Mouse (Mus musculus): Measurements from ENCODE around the gene Sgsh. TPM values are rescaled to one million over a fixed set of nuclear protein-coding genes. Genes with fewer than 3 reads are reported as not detected.

Gene Sgsh
- polyA plus RNA-seq, 1 experiment from 2014 or later = 6.7 TPM

DNA sequence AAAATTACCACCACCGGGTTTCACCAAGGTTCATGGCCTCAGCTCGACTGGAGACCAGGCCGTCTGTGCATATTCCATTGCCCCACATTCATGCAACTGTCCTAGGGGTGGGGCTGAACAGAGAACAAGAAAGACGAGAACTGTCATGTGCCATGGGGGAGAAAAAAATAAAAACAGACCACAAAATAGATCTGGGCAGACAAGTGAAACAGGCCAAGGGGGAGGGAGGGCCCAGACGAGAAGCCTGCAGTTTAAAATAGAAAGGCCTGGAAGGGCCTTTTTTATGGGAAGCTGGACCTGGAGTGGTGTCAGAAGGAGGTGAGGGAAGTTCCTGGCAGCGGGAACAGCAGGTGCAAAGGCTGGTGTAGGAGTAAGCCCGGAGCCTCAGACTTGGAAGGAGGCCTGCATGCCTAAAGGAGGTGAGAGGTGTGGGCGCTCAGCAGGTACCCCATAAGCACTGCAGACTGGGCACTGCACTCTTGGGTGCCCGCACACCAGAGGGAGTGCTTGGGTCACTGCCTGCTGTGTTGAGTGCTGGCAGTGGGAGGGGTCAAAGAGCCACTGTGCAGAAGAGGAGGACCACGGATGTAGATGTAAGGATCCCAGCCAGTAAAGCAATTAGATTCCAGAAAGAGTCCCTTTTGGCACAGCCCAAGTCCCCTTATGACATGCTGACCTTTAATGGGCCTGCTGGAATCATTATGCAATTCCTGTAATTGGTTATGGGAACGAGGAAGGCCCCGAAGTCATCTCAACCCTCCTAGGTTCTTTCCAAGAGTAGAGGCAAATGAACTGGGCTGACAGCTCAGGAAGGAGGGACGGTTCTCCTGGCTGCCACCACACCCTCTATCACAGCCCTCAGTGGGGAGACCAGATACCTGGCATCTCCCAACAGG is 48.3 kb downstream of the Sgsh start:
- Histone ChIP-seq H3K4me2 (ENCODE audit: low read depth) (no peak overlapping the region), H3K4me3 (ENCODE audit: low read depth, low read length) (no peak overlapping the region), H3K27me3 (ENCODE audit: control insufficient read depth, insufficient read depth, low read length) (no peaks in the 10 kb centered on the region), H3K4me1 (ENCODE audit: control insufficient read depth, insufficient read depth, low read length) (0 out of 2 replicates have a peak, but pooled peaks cover 3% of the 10 kb centered on the region), H3K27ac (ENCODE audit: low read depth, low read length) (no peak overlapping the region), H3K36me3 (ENCODE audit: control insufficient read depth, insufficient read depth, low read length) (no peaks in the 10 kb centered on the region), H3K9ac (ENCODE audit: low read length) (no peak overlapping the region), H3K9me3 (ENCODE audit: control insufficient read depth, low read length) (no peaks in the 10 kb centered on the region)
- ATAC-seq (ENCODE audit: insufficient read depth, low FRiP score, low TSS enrichment) (no peak), DNase-seq (ENCODE audit: low spot score) (no peak)
- WGBS = 61% methylated on average over 13 of the region's 13 CpGs

DNA sequence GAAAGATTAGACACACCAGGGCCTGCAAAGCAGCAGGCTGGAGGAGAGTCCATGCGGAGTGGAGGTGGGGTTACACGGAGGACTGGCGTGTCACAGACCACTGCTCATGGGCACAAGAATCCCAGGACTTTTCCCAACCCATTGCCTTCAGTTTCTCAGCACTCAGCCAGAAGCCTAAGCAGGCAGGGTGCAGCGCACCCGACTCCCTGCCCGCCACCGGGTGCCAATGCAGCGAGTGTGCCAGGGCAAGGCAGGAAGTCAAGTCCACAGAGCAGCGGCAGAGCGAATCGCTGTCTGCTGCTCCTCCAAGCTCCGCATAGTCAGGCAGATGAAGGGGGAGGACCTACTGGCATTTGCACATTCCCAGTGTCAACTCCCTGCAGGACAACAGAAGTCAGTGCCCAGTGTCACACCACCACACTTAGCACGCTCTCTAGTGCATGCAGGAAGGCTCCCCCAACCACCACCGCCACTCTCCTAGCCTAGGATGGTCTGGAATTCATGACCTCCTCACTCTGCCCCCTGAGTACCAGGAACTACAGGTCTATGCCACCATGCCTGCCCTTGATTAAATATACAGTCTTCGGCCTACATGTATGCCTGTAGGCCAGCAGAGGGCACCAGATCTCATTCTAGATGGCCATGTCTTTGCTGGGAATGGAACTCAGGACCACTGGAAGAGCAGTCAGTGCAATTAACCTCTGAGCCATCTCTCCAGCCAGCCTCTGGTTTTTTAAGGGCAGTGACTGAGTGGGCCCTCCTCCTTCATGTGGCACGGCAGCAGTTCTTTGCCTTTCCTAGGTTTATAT is 50.2 kb downstream of the Sgsh start:
- H3K27me3 ChIP-seq (ENCODE audit: control insufficient read depth, insufficient read depth, low read length) = no peaks in the 10 kb centered on the region
- H3K36me3 ChIP-seq (ENCODE audit: control insufficient read depth, insufficient read depth, low read length) = no peaks in the 10 kb centered on the region
- H3K27ac ChIP-seq (ENCODE audit: low read depth, low read length) = no peak overlapping the region
- no peak overlapping the region for H3K4me2 ChIP-seq (ENCODE audit: low read depth)
- no peak overlapping the region for H3K4me3 ChIP-seq (ENCODE audit: low read depth, low read length)
- ATAC-seq (ENCODE audit: insufficient read depth, low FRiP score, low TSS enrichment) (no peak), DNase-seq (ENCODE audit: low spot score) (peak; percentile 67)
- H3K4me1 ChIP-seq (ENCODE audit: control insufficient read depth, insufficient read depth, low read length) = 0 out of 2 replicates have a peak, but pooled peaks cover 3% of the 10 kb centered on the region
- WGBS = 38% methylated on average over 16 of the region's 16 CpGs
- H3K9ac ChIP-seq (ENCODE audit: low read length) = no peak overlapping the region
- H3K9me3 ChIP-seq (ENCODE audit: control insufficient read depth, low read length) = no peaks in the 10 kb centered on the region

DNA sequence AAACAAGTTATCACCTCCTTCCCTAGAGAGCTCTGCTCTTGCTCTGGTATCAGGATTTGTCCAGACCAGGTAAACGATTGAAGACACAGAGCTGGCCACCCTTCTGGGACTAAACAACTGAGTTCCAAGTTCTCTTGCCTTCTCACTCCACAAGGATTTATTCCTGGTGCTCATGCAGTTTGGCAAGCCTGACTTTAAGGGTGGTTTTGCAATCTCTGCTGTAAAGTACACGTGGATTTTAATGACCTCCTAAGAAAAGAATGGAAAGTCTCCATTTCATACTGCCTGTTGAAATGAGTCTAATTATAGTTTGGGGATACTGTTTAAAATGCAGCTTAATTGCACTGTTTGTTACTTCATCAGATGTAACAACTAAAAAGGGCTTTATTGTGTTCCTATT is 54.4 kb downstream of the Sgsh start:
- Histone ChIP-seq H3K4me1 (ENCODE audit: control insufficient read depth, insufficient read depth, low read length) (peaks cover 2% of the 10 kb centered on the region; the same call in 1 of the 2 replicates), H3K9ac (ENCODE audit: low read length) (no peak overlapping the region), H3K9me3 (ENCODE audit: control insufficient read depth, low read length) (no peaks in the 10 kb centered on the region), H3K27ac (ENCODE audit: low read depth, low read length) (no peak overlapping the region), H3K27me3 (ENCODE audit: control insufficient read depth, insufficient read depth, low read length) (no peaks in the 10 kb centered on the region), H3K4me2 (ENCODE audit: low read depth) (peak overlapping the region; percentile 64; the same call in 1 of the 2 replicates), H3K36me3 (ENCODE audit: control insufficient read depth, insufficient read depth, low read length) (peaks cover 8% of the 10 kb centered on the region), H3K4me3 (ENCODE audit: low read depth, low read length) (no peak overlapping the region)
- 45% methylated on average over 2 of the region's 2 CpGs for WGBS
- no peak for ATAC-seq (ENCODE audit: insufficient read depth, low FRiP score, low TSS enrichment)
- no peak for DNase-seq (ENCODE audit: low spot score)

DNA sequence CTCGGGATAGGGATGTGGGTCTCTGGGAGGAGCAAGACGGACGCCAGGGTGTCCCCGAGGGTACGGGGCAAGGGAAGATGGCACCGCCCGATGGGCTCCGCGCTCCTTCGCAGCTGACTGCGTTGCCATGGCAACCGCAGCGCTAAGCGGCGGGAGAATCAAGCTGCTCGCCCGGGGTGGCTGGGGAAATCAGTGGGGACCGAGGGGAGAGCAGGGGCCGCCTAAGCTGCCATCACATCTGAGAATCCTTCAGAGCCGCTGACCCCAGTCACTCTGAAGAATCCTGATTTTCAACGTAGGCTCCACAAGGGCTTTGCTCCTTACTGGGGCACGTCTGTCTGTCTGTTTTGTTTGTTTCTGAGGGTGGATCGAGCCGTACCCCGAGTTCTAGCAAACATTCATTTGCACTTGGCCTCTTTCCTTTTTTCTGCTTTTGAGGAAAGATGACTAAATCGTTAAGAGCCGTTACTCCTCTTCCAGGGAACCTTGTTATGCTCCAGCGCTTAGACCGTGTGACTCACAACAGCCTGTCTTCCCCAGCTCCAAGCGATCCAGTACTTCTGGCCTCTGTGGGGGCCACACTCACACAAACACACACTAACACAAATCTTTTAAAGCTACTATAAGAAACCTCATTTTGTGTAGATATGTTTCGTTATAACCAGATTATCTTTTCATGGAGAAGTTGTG is 54.9 kb downstream of the Sgsh start:
- Histone ChIP-seq H3K27me3 (ENCODE audit: control insufficient read depth, insufficient read depth, low read length) (no peaks in the 10 kb centered on the region), H3K4me2 (ENCODE audit: low read depth) (peak overlapping the region; percentile 64), H3K9ac (ENCODE audit: low read length) (peak overlapping the region; percentile 98), H3K9me3 (ENCODE audit: control insufficient read depth, low read length) (no peaks in the 10 kb centered on the region), H3K4me3 (ENCODE audit: low read depth, low read length) (peak overlapping the region; percentile 97), H3K36me3 (ENCODE audit: control insufficient read depth, insufficient read depth, low read length) (peaks cover 14% of the 10 kb centered on the region), H3K27ac (ENCODE audit: low read depth, low read length) (peak overlapping the region; percentile 86), H3K4me1 (ENCODE audit: control insufficient read depth, insufficient read depth, low read length) (peaks cover 2% of the 10 kb centered on the region; the same call in 1 of the 2 replicates)
- 2% methylated on average over 31 of the region's 31 CpGs for WGBS
- ATAC-seq (ENCODE audit: insufficient read depth, low FRiP score, low TSS enrichment) = no peak
- DNase-seq (ENCODE audit: low spot score) = no peak

DNA sequence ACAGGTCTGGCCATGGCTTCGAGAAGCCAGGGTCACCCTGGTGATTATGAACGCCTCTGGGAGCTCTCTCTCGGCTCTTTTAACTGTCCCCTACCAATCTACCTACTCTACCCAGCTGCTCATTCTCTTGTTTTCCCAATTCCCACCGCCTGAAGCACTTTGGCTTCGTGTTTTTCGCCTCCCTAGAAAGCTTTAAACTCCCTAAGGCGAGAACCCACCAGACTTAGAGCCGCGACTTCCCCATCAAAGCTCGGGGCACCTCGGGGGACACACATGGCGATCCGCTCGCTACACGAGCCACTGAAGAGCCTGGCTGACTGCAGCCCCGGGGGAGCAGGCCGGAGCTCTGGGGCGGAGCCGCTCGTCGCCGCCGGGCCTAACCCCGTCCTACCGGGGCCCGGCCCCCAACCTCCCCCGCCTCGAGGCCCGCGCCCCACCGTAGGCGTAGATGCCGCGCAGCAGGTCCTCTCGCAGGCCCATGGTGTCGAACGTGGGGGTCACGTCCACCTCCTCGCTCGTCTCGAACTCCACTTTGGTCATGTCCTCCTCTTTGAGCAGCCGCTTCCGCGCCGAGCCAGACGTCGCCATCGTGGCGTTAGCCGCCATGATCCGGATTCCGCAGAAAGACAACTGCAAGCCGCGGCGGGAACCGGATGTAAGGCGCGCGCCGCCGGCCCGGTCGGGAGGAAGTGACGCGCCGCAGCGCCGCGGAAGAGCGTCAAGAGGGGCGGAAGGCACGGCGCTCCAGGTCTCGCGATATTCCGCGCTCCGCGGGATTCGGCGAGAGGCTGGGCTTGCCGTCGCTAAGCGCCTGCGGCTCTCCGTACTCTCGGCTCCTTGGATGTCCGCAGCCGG is 55.7 kb downstream of the Sgsh start, which contains the start of gene Eif4a3:
TSS of gene Eif4a3 (minus strand) at position 699 of the 855 bp plus-strand sequence.
- H3K27ac ChIP-seq (ENCODE audit: low read depth, low read length) = peak within 1 kb of the TSS; percentile 86
- DNase-seq (ENCODE audit: low spot score) = peak; percentile 100
- peaks cover 2% of the 10 kb centered on the region; the same call in 1 of the 2 replicates for H3K4me1 ChIP-seq (ENCODE audit: control insufficient read depth, insufficient read depth, low read length)
- H3K36me3 ChIP-seq (ENCODE audit: control insufficient read depth, insufficient read depth, low read length) = peaks cover 16% of the 10 kb centered on the region
- peak within 1 kb of the TSS; percentile 97 for H3K4me3 ChIP-seq (ENCODE audit: low read depth, low read length)
- WGBS = under 1% methylated on average over 89 of the region's 89 CpGs
- H3K4me2 ChIP-seq (ENCODE audit: low read depth) = peak within 1 kb of the TSS; percentile 64
- peak within 1 kb of the TSS; percentile 98 for H3K9ac ChIP-seq (ENCODE audit: low read length)
- no peaks in the 10 kb centered on the region for H3K9me3 ChIP-seq (ENCODE audit: control insufficient read depth, low read length)
- peak; percentile 95 for ATAC-seq (ENCODE audit: insufficient read depth, low FRiP score, low TSS enrichment)
- no peaks in the 10 kb centered on the region for H3K27me3 ChIP-seq (ENCODE audit: control insufficient read depth, insufficient read depth, low read length)

DNA sequence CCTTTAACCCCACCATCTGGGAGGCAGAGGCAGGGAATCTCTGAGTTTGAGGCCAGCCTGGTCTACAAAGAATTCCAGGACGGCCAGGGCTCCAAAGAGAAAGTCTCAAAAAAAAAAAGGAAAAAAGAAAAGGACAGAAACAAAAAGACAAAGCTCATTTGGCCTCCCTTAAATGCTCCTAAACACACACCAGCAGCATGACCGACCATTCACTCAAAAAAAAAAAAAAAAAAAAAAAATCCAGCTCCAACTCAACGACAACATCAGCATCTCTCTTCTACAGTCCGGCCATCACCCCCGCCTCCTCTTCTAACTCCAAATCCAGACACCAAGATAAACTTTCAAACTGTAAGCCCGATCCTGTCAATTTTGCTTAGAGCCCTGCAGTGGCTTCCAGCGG is 56.4 kb downstream of the Sgsh start:
- WGBS = 19% methylated on average over 7 of the region's 7 CpGs
- Histone ChIP-seq H3K36me3 (ENCODE audit: control insufficient read depth, insufficient read depth, low read length) (peaks cover 17% of the 10 kb centered on the region), H3K27me3 (ENCODE audit: control insufficient read depth, insufficient read depth, low read length) (no peaks in the 10 kb centered on the region), H3K4me1 (ENCODE audit: control insufficient read depth, insufficient read depth, low read length) (peaks cover 2% of the 10 kb centered on the region; the same call in 1 of the 2 replicates), H3K9me3 (ENCODE audit: control insufficient read depth, low read length) (no peaks in the 10 kb centered on the region), H3K9ac (ENCODE audit: low read length) (peak overlapping the region; percentile 98), H3K4me3 (ENCODE audit: low read depth, low read length) (peak overlapping the region; percentile 97), H3K27ac (ENCODE audit: low read depth, low read length) (no peak overlapping the region), H3K4me2 (ENCODE audit: low read depth) (peak overlapping the region; percentile 62)
- ATAC-seq (ENCODE audit: insufficient read depth, low FRiP score, low TSS enrichment) (no peak), DNase-seq (ENCODE audit: low spot score) (no peak)

DNA sequence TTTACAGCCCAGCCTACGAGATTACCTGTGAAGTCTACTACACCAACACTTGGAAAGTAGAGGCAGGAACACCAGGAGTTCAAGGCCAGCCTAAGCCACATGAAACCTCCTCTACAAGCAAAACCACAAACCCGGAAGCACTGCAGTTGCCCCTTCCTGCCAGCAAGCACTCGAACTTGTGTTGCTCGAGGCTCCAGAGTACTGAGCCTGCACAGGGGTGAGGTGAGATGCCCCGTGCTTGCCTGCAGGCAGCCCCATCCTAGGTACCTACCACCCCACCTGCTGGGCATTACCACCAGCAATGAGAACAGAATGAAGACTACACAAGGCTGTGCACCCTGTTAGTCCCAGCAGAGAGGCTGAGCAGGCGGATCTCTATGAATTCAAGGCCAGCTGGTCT is 57.3 kb downstream of the Sgsh start:
- no peaks in the 10 kb centered on the region for H3K27me3 ChIP-seq (ENCODE audit: control insufficient read depth, insufficient read depth, low read length)
- H3K4me1 ChIP-seq (ENCODE audit: control insufficient read depth, insufficient read depth, low read length) = peaks cover 2% of the 10 kb centered on the region; the same call in 1 of the 2 replicates
- H3K9me3 ChIP-seq (ENCODE audit: control insufficient read depth, low read length) = no peaks in the 10 kb centered on the region
- peaks cover 25% of the 10 kb centered on the region for H3K36me3 ChIP-seq (ENCODE audit: control insufficient read depth, insufficient read depth, low read length)
- no peak overlapping the region for H3K4me2 ChIP-seq (ENCODE audit: low read depth)
- H3K27ac ChIP-seq (ENCODE audit: low read depth, low read length) = no peak overlapping the region
- ATAC-seq (ENCODE audit: insufficient read depth, low FRiP score, low TSS enrichment) (no peak), DNase-seq (ENCODE audit: low spot score) (no peak)
- H3K4me3 ChIP-seq (ENCODE audit: low read depth, low read length) = no peak overlapping the region
- 92% methylated on average over 6 of the region's 6 CpGs for WGBS
- H3K9ac ChIP-seq (ENCODE audit: low read length) = no peak overlapping the region

Measured in neural tube, embryonic 11.5 days (tissue).